Mouse (Mus musculus) G1E (cell line): ENCODE measurements around the gene Vmp1. TPM values are rescaled to one million over a fixed set of nuclear protein-coding genes. Genes with fewer than 3 reads are reported as not detected.
A peak's percentile ranks its signal among the peaks of the same experiment; 100 is the strongest.

Experiments
- ATAC-seq: 2 replicates; pipeline ENCODE4 v1.8.0; 2016; ENCODE audit warnings: mild to moderate bottlenecking; ENCODE audit not compliant: insufficient number of reproducible peaks, poor library complexity, low FRiP score, severe bottlenecking; ENCODE audit errors: extremely low read depth
- DNase-seq: peaks from one replicate; pipeline ENCODE4 v3.0.0; 2012; ENCODE audit warnings: low spot score
- H3K27me3 ChIP-seq: 2 replicates; pipeline ENCODE4 v1.6.1; 2012; ENCODE audit warnings: mild to moderate bottlenecking, low read length, inconsistent platforms; ENCODE audit not compliant: insufficient read depth
- H3K36me3 ChIP-seq: replicated peaks from 2 replicates; pipeline ENCODE3; 2012; ENCODE audit warnings: mild to moderate bottlenecking, inconsistent platforms
- H3K4me1 ChIP-seq: 2 replicates; pipeline ENCODE4 v1.6.1; 2012; ENCODE audit warnings: low read depth, low read length, inconsistent platforms, mixed read lengths; ENCODE audit not compliant: insufficient read depth
- H3K4me3 ChIP-seq: 2 replicates; pipeline ENCODE4 v1.5.1; 2012; ENCODE audit warnings: low read depth, mild to moderate bottlenecking, inconsistent platforms, low read length, moderate library complexity, mixed read lengths
- H3K9me3 ChIP-seq: replicated peaks from 2 replicates; pipeline ENCODE4 v1.6.1; 2012; ENCODE audit warnings: inconsistent platforms
- CTCF ChIP-seq: IDR thresholded peaks from 2 replicates; pipeline ENCODE4 v1.5.1; 2012; ENCODE audit warnings: low read depth, low read length, inconsistent platforms, mixed read lengths
- GATA1 ChIP-seq: IDR thresholded peaks from 2 replicates; pipeline ENCODE4 v1.6.1; 2012; ENCODE audit warnings: borderline replicate concordance, low read length, inconsistent platforms, mixed read lengths
- GATA2 ChIP-seq: IDR thresholded peaks from 2 replicates; pipeline ENCODE4 v1.6.1; 2012; ENCODE audit warnings: low read depth, low read length, inconsistent platforms, borderline replicate concordance
- POLR2AphosphoS5 ChIP-seq: IDR thresholded peaks from 2 replicates; pipeline ENCODE4 v1.6.1; 2012; ENCODE audit warnings: low read depth, low read length, inconsistent platforms; ENCODE audit not compliant: insufficient replicate concordance
- TAL1 ChIP-seq: conservative IDR thresholded peaks from 2 replicates; pipeline ENCODE4 v1.6.1; 2012; ENCODE audit warnings: low read depth, low read length, inconsistent platforms, mixed read lengths
- polyA plus RNA-seq: library from polyadenylated mRNA; stranded (reverse); fragments of >175 nt; gene quantifications from 2 replicates; pipeline ENCODE4 v1.2.3, GENCODE M21; 2012
- total RNA-seq, 2 experiments: library from RNA; stranded (forward) in 1 of 2; stranded (reverse) in 1 of 2; fragments of 200-1000 nt in 1 of 2; fragments of >200 nt in 1 of 2; fragmentation: Nextera tagmentation in 1 of 2; gene quantifications; 2 replicates each; pipeline ENCODE4 v1.2.3; 2014 to 2017

Gene Vmp1
- total and polyA plus RNA-seq, 3 experiments, result 19.1 to 188 (median 163) TPM

GRCm38 (mm10) chr11:86655671-86656070 lies 28.0 kb downstream of the Vmp1 start:
- H3K27me3 ChIP-seq, result no peaks in the 10 kb centered on the region
- no peaks in the 10 kb centered on the region for H3K9me3 ChIP-seq
- DNase-seq (no peak), ATAC-seq (no peak)
- TF ChIP-seq POLR2AphosphoS5 (no peak), GATA1 (no peak), CTCF (no peak), TAL1 (no peak), GATA2 (no peak)
- H3K36me3 ChIP-seq, result peaks cover 47% of the 10 kb centered on the region
- H3K4me3 ChIP-seq, result peak overlapping the region; percentile 37; the same call in 1 of the 2 replicates
- peaks cover 40% of the 10 kb centered on the region for H3K4me1 ChIP-seq

- TF ChIP-seq CTCF (no peak), GATA2 (no peak), GATA1 (no peak), POLR2AphosphoS5 (no peak), TAL1 (no peak)
- DNase-seq (no peak), ATAC-seq (no peak)
- Histone ChIP-seq H3K27me3 (no peaks in the 10 kb centered on the region), H3K9me3 (no peaks in the 10 kb centered on the region), H3K36me3 (peaks cover 45% of the 10 kb centered on the region), H3K4me3 (no peak overlapping the region), H3K4me1 (peaks cover 40% of the 10 kb centered on the region)
Measured at GRCm38 (mm10) chr11:86654096-86654495, 29.5 kb downstream of the Vmp1 start.

GRCm38 (mm10) chr11:86653446-86653845 lies 30.2 kb downstream of the Vmp1 start:
- DNase-seq (no peak), ATAC-seq (no peak)
- Histone ChIP-seq H3K27me3 (no peaks in the 10 kb centered on the region), H3K4me3 (no peak overlapping the region), H3K36me3 (peaks cover 46% of the 10 kb centered on the region), H3K9me3 (no peaks in the 10 kb centered on the region), H3K4me1 (peaks cover 41% of the 10 kb centered on the region)
- TF ChIP-seq CTCF, result peak; percentile 57; the same call in 1 of the 2 replicates
- TF ChIP-seq TAL1, result no peak

GRCm38 (mm10) chr11:86652578-86652979 lies 31.1 kb downstream of the Vmp1 start:
- no peak for ATAC-seq
- Histone ChIP-seq H3K4me3 (no peak overlapping the region), H3K4me1 (peaks cover 35% of the 10 kb centered on the region), H3K36me3 (peaks cover 54% of the 10 kb centered on the region), H3K27me3 (no peaks in the 10 kb centered on the region), H3K9me3 (no peaks in the 10 kb centered on the region)
- TF ChIP-seq POLR2AphosphoS5 (no peak), GATA2 (no peak), GATA1 (no peak), CTCF (no peak), TAL1 (no peak)
- no peak for DNase-seq

GRCm38 (mm10) chr11:86650676-86651075 lies 33.0 kb downstream of the Vmp1 start:
- TF ChIP-seq GATA2, result no peak
- no peak for TF ChIP-seq GATA1
- no peak for TF ChIP-seq TAL1
- no peak overlapping the region for H3K4me3 ChIP-seq
- no peaks in the 10 kb centered on the region for H3K9me3 ChIP-seq
- peaks cover 66% of the 10 kb centered on the region for H3K36me3 ChIP-seq
- H3K4me1 ChIP-seq, result peaks cover 20% of the 10 kb centered on the region
- no peaks in the 10 kb centered on the region for H3K27me3 ChIP-seq
- ATAC-seq (no peak), DNase-seq (no peak)

GRCm38 (mm10) chr11:86649542-86649941 lies 34.1 kb downstream of the Vmp1 start:
- Histone ChIP-seq H3K4me3 (no peak overlapping the region), H3K36me3 (peaks cover 66% of the 10 kb centered on the region)
- ATAC-seq, result no peak

More at GRCm38 (mm10) chr11:86649542-86649941, 34.1 kb downstream of the Vmp1 start:
- DNase-seq, result no peak
- Histone ChIP-seq H3K9me3 (no peaks in the 10 kb centered on the region), H3K27me3 (no peaks in the 10 kb centered on the region), H3K4me1 (peaks cover 15% of the 10 kb centered on the region)
- TF ChIP-seq GATA1 (no peak), POLR2AphosphoS5 (no peak), TAL1 (no peak), GATA2 (no peak), CTCF (no peak)
